Mouse (Mus musculus) CD4-positive helper T cell, adult 2 months (primary cell): Measurements from ENCODE around the gene Hmcn1.

Experiments
- DNase-seq: peaks from one replicate; pipeline ENCODE4 v3.0.0-alpha.2; 2012; ENCODE audit warnings: low read depth, missing footprints, low spot score

Gene Hmcn1

DNA sequence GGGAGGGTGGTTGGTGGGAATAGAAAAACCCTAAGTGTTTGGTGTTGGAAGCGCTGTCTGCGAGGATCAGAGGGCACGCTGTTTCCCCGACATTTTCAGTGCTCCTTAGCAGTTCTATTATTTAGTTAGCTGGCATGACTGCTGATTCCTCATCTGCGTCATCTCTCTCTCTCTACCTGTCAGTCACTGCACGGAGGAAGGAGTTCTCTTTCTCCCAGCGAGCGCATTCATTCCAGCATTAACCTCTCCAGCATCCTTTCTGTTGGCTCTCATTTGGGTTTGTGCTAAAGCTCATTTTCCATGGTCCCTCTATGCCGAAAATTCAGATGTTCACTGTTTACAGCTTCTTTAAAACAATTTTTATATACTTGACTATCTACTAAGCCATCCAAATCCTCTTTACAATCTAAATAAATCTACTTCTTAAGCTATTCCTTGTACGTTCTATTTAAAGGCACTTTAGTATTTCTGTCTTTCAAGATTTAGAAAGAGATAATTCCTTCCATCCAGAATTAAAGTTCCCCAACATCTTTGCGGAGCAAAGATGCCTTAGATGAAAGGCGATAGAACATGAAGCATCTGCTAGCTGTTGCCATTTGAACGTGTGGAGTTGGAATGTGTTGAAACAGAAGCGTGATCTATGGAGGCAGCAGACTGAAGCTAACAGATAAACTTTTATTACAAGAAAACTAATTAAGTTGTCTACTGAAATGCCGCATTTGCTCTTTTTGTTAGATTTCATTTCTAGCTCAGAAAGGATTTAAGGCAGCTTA is 210.0 kb downstream of the Hmcn1 start:
- DNase-seq: no peak

- no peak for DNase-seq
Observed at GRCm38 (mm10) chr1:150779902-150780301, 213.3 kb downstream of the Hmcn1 start.

- no peak for DNase-seq
Observed at GRCm38 (mm10) chr1:150776741-150777140, 216.5 kb downstream of the Hmcn1 start.

GRCm38 (mm10) chr1:150775742-150776141 is 217.5 kb downstream of the Hmcn1 start:
- DNase-seq: no peak

DNA sequence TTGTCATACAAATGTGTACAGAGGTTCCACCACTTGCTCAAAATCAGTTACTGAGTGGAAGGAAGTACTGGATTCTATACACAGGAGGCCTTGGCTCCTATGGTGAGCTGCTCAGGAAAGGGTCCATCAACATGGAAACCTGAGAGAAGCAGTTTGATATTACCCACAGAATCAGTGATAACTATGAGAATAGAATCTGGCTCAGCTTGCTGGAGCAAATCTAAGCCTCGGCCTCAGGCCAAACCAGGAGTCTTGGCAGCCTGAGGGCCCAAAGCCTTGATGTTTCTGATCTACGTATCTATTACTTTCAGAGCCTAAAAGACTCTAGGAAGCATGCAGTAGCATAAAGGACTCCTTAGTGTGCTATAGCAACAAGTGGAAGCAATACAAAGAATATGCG is 220.3 kb downstream of the Hmcn1 start:
- no peak for DNase-seq

- no peak for DNase-seq
Observed at GRCm38 (mm10) chr1:150770948-150771521, 222.2 kb downstream of the Hmcn1 start.

DNA sequence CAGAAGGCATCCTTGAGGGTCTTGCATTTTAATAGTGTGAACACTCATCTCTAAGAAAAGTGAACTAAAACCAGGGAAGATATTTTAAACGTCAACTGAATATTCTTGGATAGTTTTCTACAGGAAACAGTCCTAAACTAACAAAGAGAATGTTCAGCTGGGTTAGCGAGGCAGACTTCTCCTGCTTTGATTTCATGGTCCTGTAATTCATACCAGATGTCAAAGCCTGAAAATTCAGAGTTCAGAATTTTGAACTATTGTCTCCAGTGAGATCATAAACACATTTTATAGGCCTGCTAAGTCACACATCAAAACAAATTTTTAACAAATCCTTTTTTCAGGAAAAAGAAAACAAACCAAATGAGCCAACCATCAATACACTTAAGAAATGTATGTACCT is 223.4 kb downstream of the Hmcn1 start:
- no peak for DNase-seq

DNA sequence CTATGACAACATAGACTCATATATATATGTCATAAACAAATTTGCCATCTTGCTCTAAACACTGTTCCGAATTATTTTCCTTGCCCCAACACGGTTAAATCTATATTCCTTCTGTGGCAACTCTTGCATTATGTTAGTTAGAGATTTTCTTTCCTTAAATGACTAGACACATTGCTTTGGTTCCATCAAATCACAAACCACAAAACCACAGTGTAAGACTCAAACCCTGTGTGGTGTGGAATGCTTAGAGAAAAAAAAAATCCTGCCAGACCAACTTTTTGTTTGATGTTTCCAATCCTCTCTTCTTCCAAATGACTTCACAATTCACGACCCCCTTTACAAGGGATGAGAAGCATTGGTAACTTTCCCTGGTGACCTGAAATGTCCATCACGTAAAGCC is 231.6 kb downstream of the Hmcn1 start:
- DNase-seq: no peak

DNA sequence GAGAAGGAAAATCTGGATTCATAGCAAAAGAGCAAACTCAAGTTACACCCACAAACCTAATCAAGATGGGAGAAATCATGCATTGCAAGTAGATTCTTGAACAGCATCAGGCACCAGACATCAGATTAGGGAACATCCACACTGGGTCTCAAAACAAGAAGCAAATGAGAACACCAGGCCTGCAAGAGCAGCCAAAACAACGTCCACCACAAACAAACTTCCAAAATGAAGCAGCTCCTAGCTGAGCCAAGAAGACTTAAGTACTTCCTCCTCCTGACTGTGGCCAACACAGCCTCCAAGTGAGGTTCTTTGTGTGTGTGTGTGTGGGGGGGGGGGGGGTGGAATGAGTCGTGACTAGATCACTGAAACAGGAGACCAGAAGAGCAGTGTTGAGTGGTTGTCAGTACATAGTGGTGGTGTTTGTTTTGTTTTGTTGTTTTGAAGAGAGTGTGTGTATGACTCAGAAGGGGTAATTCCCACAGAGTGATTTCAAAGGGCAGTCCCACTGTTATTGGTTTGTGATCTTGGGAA is 232.4 kb downstream of the Hmcn1 start:
- DNase-seq: no peak

DNA sequence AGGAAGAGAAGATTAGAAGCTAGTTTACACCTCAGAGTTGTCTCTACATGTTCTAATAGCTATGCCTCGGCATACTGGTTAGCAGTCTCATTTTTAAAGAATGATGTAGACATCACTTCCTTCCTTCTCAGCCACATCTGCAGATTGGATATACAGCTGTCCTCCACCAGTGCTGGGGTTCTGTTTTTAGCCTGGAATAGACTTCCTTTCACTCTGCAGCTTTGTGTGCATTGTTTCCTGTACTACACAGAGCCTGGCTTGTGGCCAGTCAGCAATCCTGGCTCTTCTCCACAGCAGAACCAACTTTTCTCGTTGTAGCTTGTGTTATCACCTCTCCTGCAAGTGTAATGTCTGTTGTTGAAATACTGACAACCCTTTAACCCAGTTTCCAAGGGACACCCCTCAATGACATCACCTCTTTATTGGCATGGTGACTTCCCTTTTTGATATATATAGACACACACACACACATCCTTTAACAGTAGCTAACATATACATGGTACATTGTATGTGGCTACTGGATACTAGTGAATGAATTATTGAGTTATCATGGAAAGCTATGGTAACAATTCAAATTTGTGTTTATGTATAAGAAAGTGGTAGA is 233.7 kb downstream of the Hmcn1 start:
- no peak for DNase-seq

- no peak for DNase-seq
Observed at GRCm38 (mm10) chr1:150753920-150754319, 239.3 kb downstream of the Hmcn1 start.

- DNase-seq: no peak
Observed at GRCm38 (mm10) chr1:150748783-150749182, 244.5 kb downstream of the Hmcn1 start.

DNA sequence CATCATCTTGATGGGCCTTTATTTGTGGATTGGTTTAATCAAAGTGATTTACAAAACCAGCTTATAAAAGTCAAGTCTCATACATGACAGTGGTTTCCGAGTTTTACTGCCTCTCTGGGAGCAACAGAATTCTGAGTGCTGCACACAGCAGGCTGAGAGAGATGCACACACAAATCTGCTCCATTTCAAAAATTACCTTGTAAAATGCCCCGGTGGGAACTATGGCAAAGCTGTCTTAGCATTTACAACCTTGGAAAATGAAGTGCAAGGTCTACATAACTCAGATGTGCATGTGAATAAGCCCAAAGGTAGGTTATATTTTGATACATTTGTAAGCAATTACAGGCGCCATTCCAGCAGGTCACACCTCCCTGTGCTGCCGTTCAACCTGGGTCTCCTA is 245.5 kb downstream of the Hmcn1 start:
- no peak for DNase-seq

DNA sequence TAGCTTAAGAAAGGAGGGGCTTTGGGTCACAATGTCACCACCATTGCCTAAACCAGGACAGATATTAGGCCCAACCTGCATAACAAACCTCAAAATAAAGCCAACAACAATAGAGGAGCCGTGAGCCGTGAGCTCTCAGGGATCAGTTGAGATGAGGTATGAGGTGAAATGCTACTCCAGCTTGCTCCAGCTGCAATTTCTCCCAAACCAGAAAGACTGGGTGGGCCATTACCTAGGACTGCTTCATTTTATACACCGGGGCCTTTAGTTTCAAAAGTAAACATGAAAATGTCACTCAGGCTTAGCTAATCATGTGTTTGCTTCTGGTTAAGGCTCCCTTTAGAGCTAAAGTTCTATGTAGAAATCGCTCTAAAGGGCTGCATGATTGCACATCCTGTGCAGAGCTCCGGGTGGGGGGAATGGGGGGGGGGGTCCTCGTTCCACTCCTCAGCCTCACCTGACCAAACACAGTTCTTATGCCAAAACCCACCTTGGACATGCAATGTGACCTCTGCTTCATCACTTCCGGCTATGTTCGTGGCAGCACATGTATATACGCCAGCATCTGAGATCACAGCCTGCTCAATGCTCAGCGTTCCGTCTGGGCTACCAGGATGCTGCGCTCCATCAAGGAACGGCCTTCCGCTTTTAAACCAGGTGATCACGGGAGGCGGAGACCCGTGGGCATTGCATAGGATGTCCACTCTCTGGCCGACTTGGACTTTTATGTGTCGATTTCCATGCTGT is 250.0 kb downstream of the Hmcn1 start:
- no peak for DNase-seq

DNA sequence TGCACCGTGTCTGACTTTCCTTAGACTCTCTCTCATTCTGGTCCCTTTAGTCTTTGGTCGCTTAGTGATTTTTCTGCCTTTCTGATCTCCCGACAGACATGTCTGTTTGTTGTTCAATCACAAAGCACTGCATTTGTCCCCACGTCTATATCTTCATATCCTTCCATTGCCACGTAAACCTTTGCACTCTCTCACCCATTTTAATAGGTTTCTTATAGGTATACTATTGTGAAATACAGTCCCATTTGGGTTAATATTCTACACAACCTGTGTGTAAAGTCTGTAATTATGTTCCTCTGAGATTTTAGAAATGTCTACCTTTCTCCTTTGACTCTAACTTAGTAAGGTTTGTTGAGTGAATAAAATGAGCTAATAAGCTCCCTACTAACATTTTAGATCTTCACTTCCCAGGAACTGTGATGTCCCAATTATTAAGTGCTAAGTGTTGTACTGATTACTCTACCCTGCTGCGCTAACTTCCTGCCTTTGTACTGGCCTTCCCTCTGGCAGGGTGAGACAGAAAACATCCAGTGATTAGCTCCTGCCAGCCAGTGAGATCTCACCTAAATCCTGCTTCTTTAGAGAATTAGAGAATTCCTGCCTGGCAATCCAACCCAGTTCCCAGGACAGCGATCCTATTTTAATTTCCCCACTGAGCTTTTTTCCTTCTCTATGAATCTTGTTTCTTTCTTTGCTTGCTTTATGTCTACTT is 250.7 kb downstream of the Hmcn1 start:
- DNase-seq: no peak

DNA sequence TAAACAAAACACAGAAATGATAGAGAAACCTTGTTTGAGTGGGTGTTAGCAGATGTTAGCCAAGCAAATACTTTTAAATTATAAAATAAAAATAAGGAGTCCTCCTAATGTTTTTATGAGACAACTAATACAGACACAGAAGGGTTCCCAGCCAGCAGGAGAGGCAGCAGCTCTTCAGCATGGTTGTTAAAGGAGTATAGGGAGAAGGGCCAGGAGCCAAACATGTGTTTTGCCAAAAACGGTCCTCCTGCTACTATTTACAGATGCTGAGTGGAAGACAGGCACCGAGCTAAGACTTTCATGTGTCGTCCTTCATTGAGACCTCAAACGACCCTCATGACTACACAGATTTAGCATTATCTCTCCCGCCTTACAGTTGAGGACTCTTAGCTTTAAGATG is 281.8 kb downstream of the Hmcn1 start:
- no peak for DNase-seq

- DNase-seq: no peak
Observed at GRCm38 (mm10) chr1:150706502-150706901, 286.7 kb downstream of the Hmcn1 start.

GRCm38 (mm10) chr1:150697749-150698148 is 295.5 kb downstream of the Hmcn1 start:
- no peak for DNase-seq

DNA sequence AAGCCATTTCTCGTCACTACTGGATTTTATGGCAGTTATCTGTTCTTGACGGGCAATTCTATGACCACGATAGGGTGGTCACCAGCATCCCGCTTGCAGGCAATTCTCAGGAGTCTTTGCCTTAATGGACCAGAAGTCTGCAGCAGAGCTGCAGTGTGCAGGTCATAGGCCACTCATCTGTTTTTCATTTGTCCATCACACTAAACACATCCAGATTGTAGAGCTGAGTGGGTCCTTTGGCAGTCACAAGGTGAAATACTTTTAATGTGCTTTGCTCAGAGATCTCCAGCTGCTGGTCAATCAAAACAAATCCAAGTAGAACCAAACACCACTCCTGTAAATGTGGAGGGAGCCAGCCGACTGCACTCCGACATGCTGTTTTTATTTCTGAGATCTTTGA is 311.2 kb downstream of the Hmcn1 start:
- no peak for DNase-seq

DNA sequence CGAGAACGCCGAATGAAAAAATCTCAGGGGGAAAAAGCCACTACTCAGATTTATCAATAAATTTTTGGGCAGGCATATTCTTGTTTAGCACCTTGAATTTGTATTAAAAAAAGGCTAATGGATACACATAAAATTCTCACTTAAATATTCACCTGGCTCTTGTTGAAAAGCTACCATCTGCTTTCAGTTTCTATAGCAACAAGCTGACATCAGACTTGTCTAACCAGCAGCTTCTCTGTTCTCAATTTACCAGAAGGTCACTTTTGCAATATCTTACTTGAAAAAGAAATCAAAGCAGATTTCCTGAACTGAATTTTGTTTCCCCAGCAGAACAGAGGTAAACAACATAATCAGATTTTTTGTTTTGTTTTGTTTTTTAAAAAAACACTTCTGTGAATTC is 311.8 kb downstream of the Hmcn1 start:
- no peak for DNase-seq

DNA sequence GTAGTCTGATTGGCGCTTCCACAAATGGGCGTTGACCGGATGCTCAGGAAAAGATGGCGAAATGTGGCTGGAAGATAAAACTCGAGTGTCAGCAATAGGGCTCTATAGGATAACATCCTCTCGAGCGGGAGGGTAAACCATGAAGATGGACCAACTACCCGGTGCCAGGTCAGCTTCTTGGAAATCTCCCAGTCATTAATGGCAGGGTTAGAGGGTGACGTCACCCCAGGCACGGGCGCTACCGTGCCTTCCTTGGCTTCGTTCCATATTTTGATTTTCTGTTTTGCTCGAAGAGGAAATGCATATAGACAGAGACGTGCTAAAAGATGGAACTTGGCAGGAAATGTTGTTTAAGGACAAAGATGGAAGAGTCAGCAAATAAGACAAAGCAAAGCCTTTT is 312.2 kb downstream of the Hmcn1 start:
- no peak for DNase-seq

DNA sequence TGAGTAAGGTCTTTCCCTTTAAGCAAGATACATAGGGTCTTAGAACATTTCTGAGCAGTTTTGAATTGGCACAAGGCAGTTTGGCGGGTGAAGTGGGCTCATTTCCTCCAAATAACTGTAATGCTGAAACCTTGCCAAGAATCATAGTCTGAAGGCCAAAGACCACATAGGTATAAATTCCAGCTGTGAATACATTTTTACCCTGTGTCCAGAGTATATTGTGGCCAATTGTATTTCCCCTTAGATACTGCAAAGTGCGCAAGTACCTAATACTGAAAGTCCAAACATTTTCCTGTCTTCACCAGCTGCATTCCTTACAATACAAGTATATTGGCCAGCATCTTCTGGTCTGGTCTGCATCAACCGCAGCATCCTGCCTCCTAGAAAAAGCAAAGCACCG is 312.9 kb downstream of the Hmcn1 start:
- no peak for DNase-seq
